Mouse (Mus musculus) lung, embryonic 16.5 days (tissue): ENCODE results near the gene Otud5. TPM values are rescaled to one million over a fixed set of nuclear protein-coding genes. Genes with fewer than 3 reads are reported as not detected.
A peak's percentile ranks its signal among the peaks of the same experiment; 100 is the strongest.
"Not testable (repeated sequence)": the region's sequence is repeated elsewhere in the genome, so short reads cannot be mapped to it uniquely, and the experiment has no call there.

Source experiments
- ATAC-seq: fragments of 200-750 bp; cut with Nextera tagmentation; 2 replicates; pipeline ENCODE4 v1.8.0; 2017; ENCODE audit warnings: low read depth, mild to moderate bottlenecking, moderate library complexity
- H3K27ac ChIP-seq: fragments of 300-500 bp; sonication (generic); 2 replicates; pipeline ENCODE4 v1.5.1; 2014; ENCODE audit warnings: mild to moderate bottlenecking, control low read depth, low read length
- H3K27me3 ChIP-seq: fragments of 300-500 bp; sonication (generic); 2 replicates; pipeline ENCODE4 v1.6.1; 2014; ENCODE audit warnings: low read depth, low read length, mixed read lengths; ENCODE audit not compliant: control insufficient read depth, insufficient read depth
- H3K36me3 ChIP-seq: fragments of 300-500 bp; sonication (generic); 2 replicates; pipeline ENCODE4 v1.6.1; 2014; ENCODE audit warnings: low read length; ENCODE audit not compliant: control insufficient read depth, insufficient read depth
- H3K4me1 ChIP-seq: fragments of 300-500 bp; sonication (generic); replicated peaks from 2 replicates; pipeline ENCODE4 v1.6.1; 2014; ENCODE audit warnings: low read length, mixed read lengths; ENCODE audit not compliant: control insufficient read depth, insufficient read depth
- H3K4me2 ChIP-seq: fragments of 300-500 bp; sonication (generic); 2 replicates; pipeline ENCODE4 v1.6.1; 2014; ENCODE audit warnings: low read depth, low read length, control low read depth
- H3K4me3 ChIP-seq: fragments of 300-500 bp; sonication (generic); 2 replicates; pipeline ENCODE4 v1.5.1; 2014; ENCODE audit warnings: mild to moderate bottlenecking, low read length, control low read depth
- H3K9ac ChIP-seq: fragments of 300-500 bp; sonication (generic); 2 replicates; pipeline ENCODE4 v1.6.1; 2014; ENCODE audit warnings: low read length, control low read depth
- H3K9me3 ChIP-seq: fragments of 300-500 bp; sonication (generic); 2 replicates; pipeline ENCODE4 v1.6.1; 2016; ENCODE audit warnings: low read length; ENCODE audit not compliant: control insufficient read depth
- WGBS: fragments of 180-500 bp; shearing (Covaris S2); extraction: QIAGEN DNeasy Blood & Tissue Kit; methylation state at CpG from one replicate; pipeline ENCODE4 v1.1.7; 2014; 5-methylcytosine and 5-hydroxymethylcytosine counted together
- polyA plus RNA-seq: library from polyadenylated mRNA; unstranded; fragments of >200 nt; fragmentation: Nextera tagmentation; extraction: Ambion mirVana; gene quantifications from 2 replicates; pipeline ENCODE4 v1.2.1, GENCODE M21; 2015

The Otud5 gene
- polyA plus RNA-seq, 1 experiment from 2014 or later, result 33.8 TPM

DNA sequence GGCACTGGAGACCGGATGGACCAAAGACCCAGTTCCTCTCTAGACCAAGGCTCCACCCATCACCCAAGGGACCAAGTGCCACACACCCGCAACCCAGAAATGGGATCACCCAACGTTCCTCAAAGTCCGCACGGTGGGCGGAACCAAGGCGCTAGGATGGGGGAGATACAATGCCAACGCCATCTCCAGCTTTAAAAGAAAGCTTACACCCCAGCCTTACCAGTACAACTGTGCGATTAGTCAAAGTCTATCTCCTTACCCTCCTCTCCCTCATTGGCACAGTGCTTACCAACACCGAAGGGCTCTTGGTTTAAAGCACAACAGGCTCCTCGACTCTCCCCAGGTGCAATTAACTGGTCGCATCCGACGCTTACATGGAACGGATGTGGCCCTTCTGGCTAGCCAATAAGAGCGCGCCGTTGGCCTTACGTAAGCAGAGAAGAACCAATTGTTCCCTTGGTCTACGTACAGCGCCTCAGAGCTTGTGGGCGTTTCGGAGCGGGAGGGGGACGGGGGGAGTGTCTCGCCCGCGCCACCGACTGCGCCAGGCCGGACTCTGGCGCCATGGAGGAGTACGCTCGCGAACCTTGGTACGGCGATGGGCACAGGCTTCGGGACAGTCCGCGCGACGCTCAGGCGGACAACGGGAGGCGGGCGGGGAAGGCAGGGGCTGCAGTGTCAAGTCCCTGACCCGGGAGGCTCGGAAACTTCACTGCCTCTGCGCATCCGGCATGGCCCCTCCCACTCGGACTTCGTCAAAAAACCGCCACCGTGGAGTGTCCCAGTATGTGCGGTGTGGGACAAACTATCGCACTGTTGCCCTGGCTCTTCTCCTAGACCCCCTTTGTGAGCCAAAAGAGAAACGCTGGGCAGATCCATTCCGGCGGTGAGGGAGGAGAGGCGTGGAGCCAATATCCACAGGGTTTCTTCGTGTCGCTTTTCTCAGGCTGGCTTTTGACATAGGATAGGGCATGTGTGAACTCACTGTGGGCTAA is 58.0 kb downstream of the Otud5 start, which contains the start of the genes Pqbp1 and Timm17b:
Gene Pqbp1 (minus strand): TSS at position 390 of the 995 bp plus-strand sequence.
Gene Timm17b (plus strand): TSS at position 478 of the 995 bp plus-strand sequence.
- peaks cover 7% of the 10 kb centered on the region; the same call in 1 of the 2 replicates for H3K4me1 ChIP-seq
- peak within 1 kb of the TSS; percentile 64 for H3K4me2 ChIP-seq
- H3K27me3 ChIP-seq, result no peaks in the 10 kb centered on the region
- peak within 1 kb of the TSS; percentile 79 for H3K27ac ChIP-seq
- peak within 1 kb of the TSS; percentile 68 for H3K4me3 ChIP-seq
- H3K36me3 ChIP-seq, result 0 out of 2 replicates have a peak, but pooled peaks cover 2% of the 10 kb centered on the region
- peak within 1 kb of the TSS; percentile 79 for H3K9ac ChIP-seq
- H3K9me3 ChIP-seq, result no peaks in the 10 kb centered on the region
- ATAC-seq, result peak; percentile 99
- 14% methylated on average over 49 of the region's 62 CpGs for WGBS

DNA sequence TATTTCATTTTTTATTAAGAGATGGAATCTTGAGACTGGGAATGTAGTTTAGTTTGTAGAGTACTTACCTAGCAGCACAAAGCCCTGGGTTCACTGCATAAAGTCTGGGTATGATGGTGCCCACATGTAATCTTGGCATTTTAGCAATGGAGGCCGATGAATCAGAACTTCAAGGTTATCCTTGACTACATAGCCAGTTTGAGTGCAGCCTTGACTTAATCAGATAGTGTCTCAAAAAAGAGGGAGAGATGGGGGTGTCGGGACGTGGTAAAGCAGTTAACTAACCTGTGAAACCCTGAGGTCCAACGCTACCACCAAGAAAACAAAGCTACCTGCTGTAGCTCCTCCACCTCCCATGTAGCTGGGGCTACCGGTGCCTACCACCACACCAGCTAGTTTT is 63.3 kb downstream of the Otud5 start:
- Histone ChIP-seq H3K4me1 (0 out of 2 replicates have a peak, but pooled peaks cover 2% of the 10 kb centered on the region), H3K9ac (no peak overlapping the region), H3K36me3 (peaks cover 6% of the 10 kb centered on the region; the same call in 1 of the 2 replicates), H3K4me2 (no peak overlapping the region), H3K4me3 (no peak overlapping the region), H3K27me3 (no peaks in the 10 kb centered on the region), H3K27ac (no peak overlapping the region), H3K9me3 (no peaks in the 10 kb centered on the region)
- no peak for ATAC-seq
- WGBS, result 96% methylated on average over 5 of the region's 5 CpGs

DNA sequence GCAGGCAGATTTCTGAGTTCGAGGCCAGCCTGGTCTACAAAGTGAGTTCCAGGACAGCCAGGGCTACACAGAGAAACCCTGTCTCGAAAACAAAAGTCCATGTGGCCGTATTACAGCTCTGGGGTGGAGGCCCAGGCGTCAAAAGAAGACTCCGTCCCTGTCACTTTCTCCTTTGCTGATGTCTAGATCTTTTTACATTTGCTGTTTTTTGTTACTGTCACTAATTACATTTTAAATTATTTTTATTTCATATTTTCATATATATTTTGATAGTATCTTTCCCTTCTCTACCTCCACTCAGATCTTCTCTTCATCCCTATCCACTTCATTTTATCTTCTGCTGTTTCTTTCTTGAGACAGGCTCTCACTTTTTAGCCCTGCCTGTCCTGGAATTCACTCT is 66.6 kb downstream of the Otud5 start, which contains the start of gene Gm10491:
Gene Gm10491 (minus strand): TSS at position 101 of the 400 bp plus-strand sequence.
- H3K4me3 ChIP-seq, result no peak within 1 kb of the TSS
- ATAC-seq, result no peak
- H3K27ac ChIP-seq, result no peak within 1 kb of the TSS
- H3K9ac ChIP-seq, result no peak within 1 kb of the TSS
- WGBS, result 85% methylated on average over 5 of the region's 5 CpGs
- no peak within 1 kb of the TSS for H3K4me2 ChIP-seq
- H3K4me1 ChIP-seq, result no peaks in the 10 kb centered on the region
- no peaks in the 10 kb centered on the region for H3K27me3 ChIP-seq
- peaks cover 6% of the 10 kb centered on the region; the same call in 1 of the 2 replicates for H3K36me3 ChIP-seq
- H3K9me3 ChIP-seq, result no peaks in the 10 kb centered on the region

DNA sequence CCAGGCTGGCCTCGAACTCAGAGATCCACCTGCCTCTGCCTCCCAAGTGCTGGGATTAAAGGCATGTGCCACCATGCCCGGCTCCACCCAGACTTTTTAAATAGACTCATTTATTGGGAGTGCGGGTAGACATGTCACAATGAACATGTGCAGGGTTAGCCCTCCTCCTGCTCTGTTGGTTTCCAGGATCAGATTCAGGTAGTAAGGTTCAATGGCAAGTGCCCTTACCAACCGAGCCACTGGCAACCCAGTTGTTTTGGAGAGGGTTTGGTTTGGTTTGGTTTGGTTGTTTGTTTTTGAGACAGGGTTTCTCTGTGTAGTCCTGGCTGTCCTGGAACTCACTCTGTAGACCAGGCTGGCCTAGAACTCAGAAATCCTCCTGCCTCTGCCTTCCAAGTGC is 68.1 kb downstream of the Otud5 start, which contains the start of gene Gm10490:
Gene Gm10490 (plus strand): TSS at position 301 of the 400 bp plus-strand sequence.
- not testable (repeated sequence) for H3K9ac ChIP-seq, H3K4me1 ChIP-seq, H3K4me2 ChIP-seq, H3K27ac ChIP-seq, ATAC-seq, H3K36me3 ChIP-seq, H3K9me3 ChIP-seq, H3K27me3 ChIP-seq, H3K4me3 ChIP-seq
- WGBS, result 94% methylated on average over 4 of the region's 4 CpGs

DNA sequence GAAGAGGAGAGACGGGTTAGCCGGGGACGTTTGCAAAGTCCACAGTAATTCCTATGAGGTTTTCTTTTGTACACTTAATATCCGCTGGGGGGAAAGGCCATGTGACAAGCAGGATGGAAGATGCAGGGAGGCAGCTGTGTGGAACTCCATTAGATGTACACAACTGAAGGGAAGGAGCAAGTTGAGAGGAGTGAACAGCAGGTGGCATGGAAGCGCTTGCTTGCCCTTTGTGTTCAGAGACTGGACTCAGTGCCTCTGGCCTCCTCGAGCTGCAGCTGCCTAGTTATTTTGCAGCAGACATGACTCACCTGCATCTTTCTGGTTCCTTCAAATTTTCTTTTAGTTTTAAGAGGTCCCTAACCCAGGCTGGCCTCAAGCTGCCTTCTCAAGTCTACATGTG is 69.3 kb downstream of the Otud5 start:
- ATAC-seq, result no peak
- Histone ChIP-seq H3K9me3 (no peaks in the 10 kb centered on the region), H3K4me3 (no peak overlapping the region), H3K27ac (no peak overlapping the region), H3K9ac (no peak overlapping the region), H3K4me1 (no peaks in the 10 kb centered on the region), H3K27me3 (no peaks in the 10 kb centered on the region), H3K36me3 (peaks cover 6% of the 10 kb centered on the region; the same call in 1 of the 2 replicates), H3K4me2 (no peak overlapping the region)
- WGBS, result 55% methylated on average over 6 of the region's 6 CpGs

DNA sequence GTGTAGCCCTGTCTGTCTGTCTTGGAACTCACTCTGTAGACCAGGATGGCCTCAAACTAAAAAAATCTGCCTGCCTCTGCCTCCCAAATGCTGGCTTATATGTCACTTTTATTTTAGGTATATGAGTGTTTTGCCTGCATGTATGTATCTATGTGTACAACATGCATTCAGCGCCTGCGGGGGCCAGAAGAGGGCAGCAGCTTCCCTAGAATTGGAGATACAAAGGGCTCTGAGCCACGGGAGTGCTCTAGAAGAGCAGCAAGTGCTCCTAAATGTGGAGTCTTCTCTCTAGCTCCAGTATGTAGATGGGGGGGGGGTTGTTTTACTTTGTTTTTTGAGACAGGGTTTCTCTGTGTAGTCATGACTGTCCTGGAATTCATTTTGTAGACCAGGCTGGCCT is 74.5 kb downstream of the Otud5 start:
- not testable (repeated sequence) for H3K27ac ChIP-seq, ATAC-seq, H3K36me3 ChIP-seq, H3K4me1 ChIP-seq, H3K4me2 ChIP-seq, H3K9ac ChIP-seq, H3K4me3 ChIP-seq, H3K9me3 ChIP-seq
- WGBS, result 27% methylated on average over 3 of the region's 3 CpGs
- peaks cover 13% of the 10 kb centered on the region for H3K27me3 ChIP-seq

DNA sequence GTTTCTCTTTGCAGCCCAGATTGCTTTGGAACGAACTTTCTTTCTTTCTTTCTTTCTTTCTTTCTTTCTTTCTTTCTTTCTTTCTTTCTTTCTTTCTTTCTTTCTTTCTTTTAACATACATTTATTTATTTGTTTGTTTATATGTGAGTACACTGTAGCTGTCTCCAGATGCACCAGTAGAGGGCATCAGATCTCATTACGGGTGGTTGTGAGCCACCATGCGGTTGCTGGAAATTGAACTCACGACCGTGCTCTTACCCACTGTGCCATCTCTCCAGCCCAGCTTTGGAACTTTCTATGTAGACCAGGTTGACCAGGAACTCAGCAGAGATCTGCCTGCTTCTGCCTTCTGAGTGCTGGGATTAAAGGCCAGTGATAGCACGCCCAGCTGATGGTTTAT is 76.8 kb downstream of the Otud5 start:
- not testable (repeated sequence) for H3K9ac ChIP-seq, H3K4me2 ChIP-seq, ATAC-seq, H3K36me3 ChIP-seq, H3K27ac ChIP-seq, H3K9me3 ChIP-seq, H3K4me1 ChIP-seq, H3K4me3 ChIP-seq
- peaks cover 36% of the 10 kb centered on the region for H3K27me3 ChIP-seq
- WGBS, result 54% methylated on average over 6 of the region's 6 CpGs

DNA sequence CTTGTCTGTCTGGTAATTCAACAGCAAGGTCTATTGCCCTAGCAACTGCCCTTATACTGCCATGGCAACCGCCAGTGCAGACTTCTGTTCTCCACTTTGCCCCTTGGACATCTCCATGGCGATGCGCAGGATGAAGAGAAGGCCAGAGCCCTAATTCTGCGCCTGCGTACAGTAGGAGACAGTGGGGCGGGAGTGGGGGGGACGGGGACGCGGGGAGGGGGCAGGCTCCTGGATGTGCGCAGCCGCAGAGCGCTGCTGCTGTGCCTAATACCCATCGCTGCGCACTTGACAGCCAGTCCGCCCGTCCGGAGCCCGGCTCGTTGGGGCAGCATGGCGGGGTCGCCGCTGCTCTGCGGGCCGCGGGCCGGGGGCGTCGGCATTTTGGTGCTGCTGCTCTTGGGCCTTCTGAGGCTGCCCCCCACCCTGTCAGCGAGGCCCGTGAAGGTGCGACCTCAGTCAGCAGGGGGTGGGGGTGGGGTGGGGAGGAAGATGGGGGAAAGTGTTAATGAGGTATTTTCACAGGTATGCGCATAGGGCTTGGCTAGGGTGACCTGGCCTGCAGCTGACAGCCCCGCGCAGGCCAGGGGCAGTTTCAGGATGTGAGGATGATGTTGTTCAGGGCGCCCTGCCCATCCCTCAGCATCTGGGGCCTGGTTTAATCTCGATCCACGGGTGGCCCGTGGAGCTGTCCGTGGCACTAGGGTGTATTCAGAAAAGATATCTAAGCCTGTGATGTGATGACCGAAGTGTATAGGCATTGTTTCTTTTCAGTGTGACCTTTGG is 78.6 kb downstream of the Otud5 start, which contains the start of gene Pcsk1n:
Gene Pcsk1n (plus strand): TSS at position 222 of the 783 bp plus-strand sequence.
- Histone ChIP-seq H3K27me3 (peaks cover 48% of the 10 kb centered on the region), H3K4me2 (0 out of 2 replicates have a peak within 1 kb of the TSS, but pooled peaks have one; percentile 18), H3K9ac (no peak within 1 kb of the TSS), H3K36me3 (no peaks in the 10 kb centered on the region), H3K9me3 (no peaks in the 10 kb centered on the region), H3K4me1 (peaks cover 4% of the 10 kb centered on the region; the same call in 1 of the 2 replicates), H3K27ac (no peak within 1 kb of the TSS), H3K4me3 (no peak within 1 kb of the TSS)
- 14% methylated on average over 25 of the region's 40 CpGs for WGBS
- no peak for ATAC-seq
